Mouse (Mus musculus) thymus, postnatal 36 days (tissue): ENCODE measurements around the gene Gm266.

ENCODE experiments used
- DNase-seq, 2 experiments: peaks; one replicate each; pipeline ENCODE4 v3.0.0; 2022; ENCODE audit warnings: mixed read lengths in 2 of 2

Gm266 gene

DNA sequence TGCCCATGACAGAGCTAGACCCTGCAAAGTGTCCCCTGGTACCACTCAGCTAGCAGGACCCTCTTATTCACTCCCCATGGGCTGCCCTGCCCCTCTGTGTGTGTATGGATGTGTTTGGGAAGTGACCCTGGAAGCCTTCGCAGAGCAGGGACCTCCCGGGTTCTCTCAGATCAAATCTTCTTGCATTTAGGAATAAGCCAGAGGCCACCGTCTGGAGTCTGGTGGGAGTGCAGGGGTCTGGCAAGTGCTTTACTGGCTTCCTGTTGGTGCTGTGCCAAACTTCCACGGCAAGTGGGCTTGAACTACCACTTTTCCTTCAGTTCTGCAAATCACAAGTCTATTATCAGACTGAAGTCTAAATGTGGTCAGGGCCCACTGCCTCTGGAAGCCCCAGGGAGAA lies 31.6 kb downstream of the Gm266 start:
- no peak for DNase-seq

DNA sequence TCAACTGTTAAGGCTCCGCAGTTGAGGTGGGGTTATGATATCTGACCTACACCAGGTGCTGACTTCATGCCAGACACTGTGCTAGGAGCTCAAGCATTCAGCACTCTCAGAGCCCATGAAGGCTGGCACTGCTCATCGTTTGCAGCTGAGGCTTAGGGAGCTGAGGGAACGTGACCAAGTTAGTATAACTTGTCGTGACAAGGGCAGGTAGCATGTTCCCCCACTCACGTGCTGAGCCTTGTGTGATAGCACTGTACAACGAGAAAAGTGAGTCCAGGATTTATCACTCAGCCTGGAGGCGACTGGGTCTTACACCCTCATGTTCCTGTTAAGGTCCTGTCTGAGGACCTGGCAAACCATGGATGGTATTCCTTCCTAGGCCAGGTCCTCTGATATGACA lies 34.1 kb downstream of the Gm266 start:
- DNase-seq: no peak

DNA sequence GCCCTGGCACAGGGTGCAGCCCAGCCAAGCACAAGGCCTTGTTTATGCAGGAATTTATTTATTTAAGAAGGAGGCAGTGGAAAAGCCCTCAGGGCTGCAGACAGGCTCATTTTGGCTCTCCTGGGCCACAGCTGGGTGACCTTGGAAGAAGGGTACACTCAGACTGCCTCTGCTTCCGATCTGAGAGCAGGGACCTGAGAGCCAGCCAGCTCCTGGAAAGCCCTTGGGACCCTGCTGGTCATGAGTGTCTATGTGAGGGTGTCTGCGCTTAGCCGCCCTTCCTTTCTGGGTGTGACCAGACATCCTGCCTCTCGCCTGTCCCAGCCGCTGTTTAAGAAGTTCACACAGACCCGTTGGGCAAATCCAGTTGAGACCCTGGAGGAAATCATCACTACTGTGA lies 35.3 kb downstream of the Gm266 start:
- DNase-seq: no peak

DNA sequence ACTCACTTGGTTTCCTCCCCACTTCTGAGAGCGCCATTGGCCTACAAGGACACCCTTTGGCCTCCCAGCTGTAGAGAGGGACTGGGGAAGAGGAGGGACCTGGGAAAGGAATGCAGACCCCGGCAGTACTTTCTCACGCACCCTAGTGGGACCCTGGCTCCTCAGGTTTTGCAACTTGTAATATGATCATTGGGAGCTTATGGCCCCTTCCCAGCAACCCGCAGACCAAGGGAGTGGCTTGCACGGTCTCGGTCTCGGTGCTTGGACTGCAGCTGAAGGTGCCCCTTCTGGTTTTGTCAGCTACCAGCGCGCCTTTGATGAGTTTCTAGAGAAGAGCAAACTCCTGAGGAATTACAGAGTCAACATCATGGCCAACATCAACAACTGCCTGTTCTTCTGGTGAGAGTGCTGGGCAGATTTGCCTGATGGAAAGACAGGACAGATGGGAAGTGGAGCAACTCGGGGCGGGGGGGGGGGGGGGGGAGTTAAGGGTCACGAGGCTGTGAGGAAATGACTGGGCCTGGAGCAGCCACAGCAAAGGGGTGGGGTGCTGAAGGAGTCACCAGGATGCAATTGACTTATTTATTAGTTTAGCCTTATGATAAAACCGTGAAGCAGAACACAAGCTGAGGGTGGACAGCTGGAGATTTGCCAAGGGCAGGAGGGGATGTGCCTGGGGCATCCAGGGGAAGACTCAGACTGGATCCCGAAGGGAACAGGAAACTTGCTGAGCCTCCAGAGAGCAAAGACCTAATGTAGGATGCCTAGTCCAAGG lies 36.5 kb downstream of the Gm266 start:
- no peak for DNase-seq

DNA sequence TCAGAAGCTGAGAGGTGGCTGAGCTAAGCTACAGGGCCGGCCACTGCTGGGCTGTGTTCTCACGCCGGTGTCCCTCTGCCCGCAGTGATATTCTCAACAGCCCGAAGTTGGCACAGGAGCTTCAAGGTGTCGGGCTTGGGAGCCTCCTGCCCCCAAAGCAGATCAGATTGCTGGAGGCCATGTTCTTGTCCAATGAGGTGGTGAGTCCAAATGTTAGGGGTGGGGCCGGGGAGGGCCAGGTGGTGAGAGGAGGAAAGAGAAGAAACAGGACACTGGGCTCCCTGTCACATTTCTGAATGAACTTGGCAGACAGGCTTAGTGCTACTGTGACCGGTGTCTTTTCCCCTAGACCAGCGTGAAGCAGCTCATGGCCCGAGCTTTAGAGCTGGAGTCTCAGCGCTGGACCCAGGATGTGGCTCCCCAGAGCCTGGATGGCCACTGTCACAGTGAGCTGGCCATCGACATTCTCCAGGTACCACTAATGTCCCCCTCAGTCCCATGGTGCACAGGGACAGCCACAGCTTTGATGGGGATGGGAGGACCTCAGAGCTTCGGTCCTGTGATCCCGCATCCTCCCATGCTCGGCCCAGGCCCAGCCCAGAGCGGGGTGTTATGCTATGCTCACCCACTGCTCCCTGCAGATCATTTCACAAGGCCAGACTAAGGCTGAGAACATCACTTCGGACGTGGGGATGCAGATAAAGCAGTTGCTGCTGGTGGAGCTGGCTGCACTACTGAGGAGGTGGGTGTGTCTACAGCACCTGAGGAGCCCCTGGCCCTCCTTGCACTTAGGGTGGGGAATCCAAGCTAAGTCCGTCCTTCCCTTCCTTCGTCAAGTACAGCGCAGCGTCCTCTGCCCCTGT lies 37.5 kb downstream of the Gm266 start:
- DNase-seq: no peak

DNA sequence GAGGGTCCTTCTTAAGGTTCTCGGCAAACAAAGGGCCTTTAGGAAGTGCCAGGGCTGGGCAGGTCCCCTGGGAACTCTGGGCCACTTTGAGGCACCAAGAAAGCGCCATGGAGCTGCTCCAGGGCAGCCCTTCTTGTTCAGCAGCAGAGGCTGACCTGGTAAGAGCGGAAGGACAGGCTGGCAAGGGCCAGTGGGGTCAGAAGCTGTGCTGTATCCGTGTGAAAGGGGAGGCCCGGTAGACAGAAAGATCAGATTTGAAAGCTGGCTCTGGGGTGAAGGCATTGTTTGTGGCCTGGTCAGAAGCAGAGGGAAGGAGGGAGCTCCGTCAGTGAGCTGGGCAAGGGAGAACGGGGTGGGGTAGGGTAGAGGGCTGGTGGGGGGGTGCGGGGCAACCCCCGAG lies 38.3 kb downstream of the Gm266 start:
- no peak for DNase-seq

DNA sequence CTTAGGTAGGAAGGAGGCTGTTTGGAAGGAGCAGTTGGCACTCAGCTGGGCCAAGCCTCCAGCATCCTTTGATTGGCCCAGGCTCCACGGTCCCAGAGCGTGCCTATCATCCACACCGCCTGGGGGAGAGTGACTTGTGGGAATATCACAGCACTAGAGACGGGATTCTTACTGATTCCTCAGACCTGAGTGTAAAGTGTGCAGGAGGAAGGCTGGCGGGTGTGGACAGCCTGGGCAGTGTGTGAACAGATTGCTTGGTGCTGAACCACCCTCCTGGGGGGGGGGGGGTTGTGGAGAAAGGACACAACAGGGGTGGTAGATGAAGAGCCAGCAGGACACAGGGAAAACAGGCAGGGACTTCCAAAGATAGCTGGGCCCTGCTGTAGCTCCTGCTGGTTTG lies 38.9 kb downstream of the Gm266 start:
- no peak for DNase-seq

DNA sequence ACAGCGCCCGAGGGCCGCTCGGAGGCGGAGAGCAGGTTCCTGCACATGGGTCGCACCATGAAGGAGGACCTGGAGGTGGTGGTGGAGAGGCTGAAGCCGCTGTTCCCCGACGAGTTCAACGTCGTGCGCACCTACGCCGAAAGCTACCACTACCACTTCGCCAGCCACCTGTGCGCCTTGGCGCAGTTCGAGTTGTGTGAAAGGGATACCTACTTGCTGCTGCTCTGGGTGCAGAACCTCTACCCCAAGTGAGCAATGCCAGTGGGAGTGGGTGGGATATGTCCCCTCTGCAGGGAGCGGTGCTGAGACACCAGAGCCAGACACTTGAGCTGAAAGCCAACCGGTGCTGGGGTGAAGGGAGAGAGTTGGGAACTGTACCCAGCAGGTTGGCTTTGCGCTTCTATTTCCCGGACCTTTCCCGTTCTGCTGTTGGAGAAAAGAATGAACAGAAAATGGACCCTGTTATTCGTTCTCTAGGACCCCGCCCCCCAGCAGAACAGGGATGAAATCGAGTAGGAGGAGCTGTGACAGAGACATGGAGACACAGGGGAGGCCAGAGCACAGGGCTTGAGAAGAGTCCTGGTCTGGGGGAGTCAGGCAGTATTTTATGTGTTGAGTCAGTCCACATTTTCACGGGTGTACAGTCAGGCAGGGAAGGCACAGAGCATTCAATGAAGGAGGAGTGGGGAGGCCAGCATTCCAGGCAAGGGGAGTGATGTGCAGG lies 39.6 kb downstream of the Gm266 start:
- DNase-seq: no peak

DNA sequence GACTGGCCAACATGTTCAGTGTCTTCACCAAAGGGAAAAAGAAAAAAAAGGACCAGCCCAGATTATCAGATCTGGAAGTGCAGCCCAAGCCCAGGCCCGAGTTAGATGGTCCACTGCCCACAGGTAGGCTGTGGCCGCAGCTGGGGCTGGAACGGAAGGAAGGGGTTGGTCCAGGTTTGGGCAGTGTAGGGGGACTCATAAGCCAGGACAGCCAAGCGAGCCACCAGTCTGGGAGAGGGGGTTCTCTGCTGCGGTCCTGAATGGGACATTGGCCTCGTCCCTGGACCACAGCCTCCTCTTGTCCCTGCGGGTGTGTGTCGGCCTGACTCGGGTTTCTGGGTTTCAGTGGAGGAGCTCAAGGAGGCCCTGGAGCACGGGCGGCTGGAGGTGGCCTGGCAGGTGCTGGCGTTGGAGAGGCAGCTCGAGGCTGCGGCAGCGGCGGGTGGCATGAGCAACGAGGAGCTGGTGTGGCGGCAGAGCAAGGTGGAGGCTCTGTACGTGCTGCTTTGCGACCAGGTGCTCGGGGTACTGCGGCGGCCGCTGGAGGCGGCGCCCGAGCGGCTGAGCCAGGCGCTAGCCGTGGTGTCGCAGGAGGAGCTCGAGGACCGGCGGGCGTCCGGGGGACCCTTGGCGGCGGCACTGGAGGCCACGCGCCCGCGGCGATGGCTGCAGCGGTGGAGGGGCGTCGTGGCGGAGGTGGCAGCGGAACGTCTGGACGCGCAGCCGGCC lies 40.3 kb downstream of the Gm266 start:
- no peak for DNase-seq

DNA sequence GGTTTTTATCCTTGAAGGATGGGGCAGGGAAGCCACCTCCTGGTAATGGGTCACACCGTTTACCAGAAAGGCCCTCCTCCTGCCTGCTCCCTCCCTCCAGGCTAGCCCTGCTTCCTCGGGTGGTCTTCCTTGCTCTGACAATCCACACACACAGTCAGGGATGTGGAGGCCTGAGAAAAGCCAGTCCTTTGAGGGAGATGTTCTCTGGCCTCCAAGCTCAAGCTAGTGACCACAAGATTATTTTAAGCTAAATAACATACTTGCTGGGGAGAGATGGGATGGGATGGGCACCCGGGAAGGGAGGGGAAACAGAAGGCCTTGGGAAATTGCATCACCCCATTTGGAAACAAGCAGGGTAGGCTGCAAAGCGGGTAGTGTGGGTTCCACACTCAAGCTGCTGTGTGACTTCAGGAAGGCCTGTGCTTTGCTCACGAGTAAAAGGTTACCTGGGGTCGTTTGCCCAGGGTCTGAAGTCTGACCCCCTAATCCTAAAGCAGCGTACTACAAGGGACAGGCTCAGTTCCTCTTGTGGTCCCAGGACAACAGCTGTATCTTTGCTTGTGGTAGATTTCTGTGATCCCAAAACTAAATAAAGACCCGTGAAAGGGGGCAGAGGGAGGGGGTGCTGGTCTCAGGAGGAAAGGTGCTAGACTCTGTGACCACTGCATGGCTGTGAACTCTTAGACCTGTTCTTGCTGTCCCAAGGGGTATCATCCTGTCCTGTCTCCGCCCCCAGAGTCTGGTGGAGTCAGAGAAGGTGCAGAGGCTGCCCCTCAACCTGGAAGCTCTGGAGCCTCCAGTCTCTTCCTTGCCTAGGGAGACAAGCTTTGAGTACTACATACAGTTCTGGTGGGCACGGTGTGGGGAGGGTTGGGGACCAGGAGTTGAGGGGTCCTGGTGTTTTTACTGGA lies 41.4 kb downstream of the Gm266 start:
- DNase-seq: no peak

DNA sequence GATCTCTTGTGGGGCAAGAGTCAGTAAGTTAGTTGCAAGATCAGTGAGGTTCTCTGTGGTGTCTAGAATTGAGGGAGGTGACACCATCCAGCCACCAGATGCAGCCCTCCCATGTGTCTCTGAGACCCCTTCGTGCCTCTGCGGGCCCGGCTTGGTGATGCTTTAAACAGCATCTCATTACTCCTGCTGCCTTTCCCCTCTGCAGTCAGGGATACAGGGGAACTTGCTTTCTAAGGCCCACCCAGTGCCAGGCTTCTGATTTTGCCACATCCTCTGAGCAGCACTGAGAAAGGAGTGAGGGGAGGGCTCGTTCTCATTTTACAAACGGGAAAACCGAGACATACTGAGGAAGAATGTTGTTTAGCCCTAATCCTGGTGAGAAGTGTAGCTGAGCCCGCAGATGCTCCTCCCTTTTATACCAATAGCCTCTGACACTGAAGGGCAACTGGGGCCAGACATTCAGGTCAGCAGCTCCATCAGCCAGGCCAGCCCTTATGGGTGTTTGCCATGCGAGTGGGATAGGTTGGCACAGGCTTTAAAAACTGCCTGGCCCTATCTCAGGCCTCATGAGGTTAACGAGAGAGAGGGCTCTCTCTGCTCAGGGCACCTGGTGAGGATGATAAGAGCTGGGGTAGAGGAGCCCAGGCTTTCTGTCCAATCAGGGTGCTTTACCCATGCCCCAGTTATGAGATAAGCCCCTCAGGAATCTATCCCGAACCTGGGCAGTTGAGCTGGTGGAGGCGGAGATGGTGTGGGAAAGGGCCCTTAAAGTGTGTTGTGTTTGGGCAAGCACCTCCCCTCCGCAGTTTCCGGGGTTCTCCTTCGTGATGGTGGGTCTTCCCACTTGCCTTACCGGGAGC lies 42.4 kb downstream of the Gm266 start:
- no peak for DNase-seq

DNA sequence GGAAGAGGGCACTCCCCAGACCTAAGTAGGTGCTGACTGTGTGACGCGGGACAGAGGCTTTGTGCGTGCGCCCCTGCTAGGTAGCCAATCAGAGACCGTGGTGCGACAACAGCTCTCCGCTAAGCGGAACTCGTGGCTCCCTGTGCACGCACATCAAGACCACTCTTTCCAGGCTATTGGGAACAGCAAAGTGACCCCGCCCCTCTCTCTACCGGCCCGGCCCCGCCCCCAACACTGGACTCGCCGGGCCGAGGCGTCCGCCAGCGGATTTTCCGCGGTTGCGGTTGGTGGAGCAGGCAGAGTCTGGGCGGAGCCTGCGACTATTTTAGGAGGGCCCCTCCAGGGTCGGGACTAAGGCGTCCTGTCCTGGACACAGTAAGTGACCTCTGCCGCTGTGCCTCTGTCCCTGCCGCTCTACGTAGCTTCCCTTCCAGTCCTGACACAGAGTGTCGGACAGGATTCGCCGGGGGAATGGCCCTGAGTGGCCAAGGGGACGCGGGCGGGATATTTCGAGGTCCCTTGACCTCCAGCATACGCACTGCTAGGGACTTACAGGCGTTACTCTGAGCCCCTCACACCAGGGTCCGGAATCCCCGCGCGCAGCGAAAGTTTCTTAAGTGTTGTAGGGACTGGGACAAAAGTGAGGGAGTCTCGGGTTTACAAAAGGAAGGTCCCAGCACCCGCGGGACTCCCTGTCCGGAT lies 43.2 kb downstream of the Gm266 start, which contains the start of gene Tnfaip2:
Gene Tnfaip2 (plus strand): TSS at position 161 of the 702 bp plus-strand sequence.
- peak in 1 of 2 experiments; percentile 29 for DNase-seq

DNA sequence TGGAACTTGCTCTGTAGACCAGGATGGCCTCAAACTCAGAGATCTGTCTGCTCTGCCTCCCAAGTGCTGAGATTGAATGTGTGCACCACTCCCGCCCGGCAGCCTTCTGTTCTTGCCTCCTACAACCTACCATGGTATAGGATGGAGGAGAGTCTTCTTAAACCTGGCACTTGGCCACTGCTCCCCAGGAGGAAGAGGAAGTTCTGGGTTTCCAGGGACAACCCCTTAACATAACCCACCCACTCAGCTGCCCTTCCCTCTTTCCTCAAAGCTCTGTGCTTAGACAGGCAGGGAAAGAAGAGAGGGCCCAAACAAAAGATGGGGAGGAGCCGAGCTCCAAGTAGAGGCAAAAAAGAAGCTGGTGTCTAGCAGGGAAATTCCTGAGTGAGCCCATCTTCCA lies 44.1 kb downstream of the Gm266 start:
- DNase-seq: no peak

DNA sequence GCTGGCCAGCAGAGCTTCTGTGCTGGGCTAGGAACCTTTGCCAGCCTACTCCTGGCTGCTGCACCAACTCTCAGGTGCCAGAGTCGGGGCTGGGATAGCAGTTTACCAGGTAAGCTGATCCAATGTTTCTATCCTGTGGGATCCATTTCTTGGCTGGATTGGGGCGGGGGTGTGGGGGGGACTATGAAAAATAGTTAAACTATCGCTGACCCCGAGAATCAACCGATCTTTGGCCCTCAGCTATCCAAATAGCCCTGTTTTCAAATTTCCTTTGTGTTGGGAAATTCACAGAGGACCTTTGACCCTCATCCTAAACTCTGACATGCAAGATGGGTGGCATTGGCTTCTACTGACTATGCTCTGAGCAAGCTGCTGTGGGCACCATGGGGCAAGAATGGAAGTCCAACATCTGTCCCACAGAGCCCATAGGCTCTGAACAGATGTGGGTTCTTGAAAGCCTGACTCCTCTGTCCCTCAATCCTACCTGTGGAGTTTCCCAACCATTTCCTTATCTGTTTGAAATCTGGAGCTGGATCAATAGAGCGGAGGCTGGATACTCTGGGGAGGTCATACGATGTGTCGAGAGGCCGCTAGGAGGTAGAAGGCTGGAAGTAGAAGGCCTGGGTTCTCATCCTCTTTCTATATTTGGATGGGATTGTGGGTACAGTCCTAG lies 44.8 kb downstream of the Gm266 start:
- no peak for DNase-seq

DNA sequence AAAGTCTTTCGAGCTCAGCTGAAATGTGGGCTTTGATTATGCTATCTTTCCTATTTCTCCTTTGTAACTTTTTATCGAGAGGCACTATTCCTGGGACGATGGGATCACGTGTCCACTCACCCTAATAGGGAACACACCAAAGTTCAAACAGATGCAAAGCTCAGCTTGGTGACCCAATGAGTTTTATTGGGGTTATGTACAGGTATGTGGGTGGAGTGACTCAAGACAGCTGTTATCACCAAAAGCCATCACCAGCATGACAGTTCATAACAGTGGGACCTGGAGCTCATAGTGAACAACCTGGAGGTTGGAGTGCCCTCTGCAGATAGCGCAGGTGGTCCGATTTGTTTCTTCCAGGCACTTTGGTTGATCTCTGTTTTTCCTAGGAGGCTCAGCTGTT lies 46.8 kb downstream of the Gm266 start:
- no peak for DNase-seq

DNA sequence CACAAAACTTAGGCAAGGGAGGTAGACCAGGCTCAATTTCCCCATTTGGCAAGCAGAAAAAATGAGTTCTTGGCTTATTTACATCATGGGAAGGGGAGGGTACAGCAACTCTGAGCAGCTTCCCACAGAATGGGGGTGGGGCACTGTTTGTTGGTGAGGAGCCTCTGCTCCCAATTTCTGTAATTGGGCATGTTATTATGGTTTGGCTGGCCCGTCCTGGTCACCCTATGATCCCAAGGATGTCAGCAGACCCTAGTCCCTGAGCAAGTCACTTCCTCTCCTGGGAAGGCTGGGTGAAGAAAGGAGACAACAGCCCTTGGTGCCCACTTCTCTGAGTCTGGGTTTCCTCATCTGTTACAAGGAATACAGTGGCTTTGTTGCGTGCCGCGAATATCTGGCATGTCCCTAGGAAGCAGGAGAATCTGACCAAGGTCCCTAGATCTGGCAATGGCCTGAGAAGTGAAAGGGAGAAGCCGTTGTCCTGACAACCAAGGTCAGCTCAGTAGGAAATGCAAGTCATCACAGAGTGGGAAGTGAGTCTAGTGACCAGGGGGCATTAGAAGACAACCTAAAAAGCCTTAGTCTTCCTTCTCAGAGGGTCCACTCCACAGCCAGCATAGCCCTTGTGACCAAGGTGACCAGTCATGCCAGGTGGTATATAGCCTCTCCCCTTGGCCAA lies 48.3 kb downstream of the Gm266 start:
- no peak for DNase-seq

DNA sequence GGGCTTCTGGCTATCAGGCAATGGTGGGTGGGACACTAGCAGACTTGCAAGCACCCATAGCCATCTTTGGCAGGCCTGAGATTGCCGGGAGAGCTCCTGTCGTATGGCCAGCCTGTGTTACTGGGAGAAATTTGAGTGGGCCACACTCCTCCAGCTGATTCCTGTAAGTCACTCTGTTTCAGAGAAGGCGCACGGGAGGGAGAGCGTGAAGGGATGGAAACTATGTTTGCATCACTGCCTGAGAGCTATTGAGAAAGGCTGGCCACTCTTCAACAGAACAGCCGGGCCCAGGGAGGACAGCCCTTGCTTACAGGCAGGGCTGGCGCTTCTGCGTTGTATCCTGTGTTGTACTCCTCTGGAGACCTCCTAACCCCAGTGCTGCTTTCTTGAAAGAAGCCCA lies 49.0 kb downstream of the Gm266 start:
- DNase-seq: no peak

DNA sequence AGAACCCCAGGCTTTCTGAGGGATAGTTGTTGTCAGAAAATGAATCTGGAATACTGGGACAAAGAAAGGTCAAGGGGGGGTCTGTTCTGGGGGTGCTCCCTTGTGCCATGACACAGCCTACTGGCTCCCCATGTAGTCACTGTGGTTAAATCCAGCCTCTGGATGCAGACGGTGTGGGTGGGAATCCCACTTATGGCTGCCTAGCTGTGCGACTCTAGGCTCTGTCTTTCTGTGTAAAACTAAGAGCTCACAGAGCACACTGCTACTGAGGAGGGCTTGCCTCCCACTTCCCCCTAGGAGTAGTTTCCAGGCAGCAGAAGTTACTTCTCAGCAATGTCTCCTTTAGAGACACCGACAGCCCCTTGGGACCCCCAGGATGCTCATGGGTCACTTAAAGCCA lies 49.5 kb downstream of the Gm266 start:
- DNase-seq: no peak
